Mouse (Mus musculus): ENCODE results near the gene Tmem127.

DNA sequence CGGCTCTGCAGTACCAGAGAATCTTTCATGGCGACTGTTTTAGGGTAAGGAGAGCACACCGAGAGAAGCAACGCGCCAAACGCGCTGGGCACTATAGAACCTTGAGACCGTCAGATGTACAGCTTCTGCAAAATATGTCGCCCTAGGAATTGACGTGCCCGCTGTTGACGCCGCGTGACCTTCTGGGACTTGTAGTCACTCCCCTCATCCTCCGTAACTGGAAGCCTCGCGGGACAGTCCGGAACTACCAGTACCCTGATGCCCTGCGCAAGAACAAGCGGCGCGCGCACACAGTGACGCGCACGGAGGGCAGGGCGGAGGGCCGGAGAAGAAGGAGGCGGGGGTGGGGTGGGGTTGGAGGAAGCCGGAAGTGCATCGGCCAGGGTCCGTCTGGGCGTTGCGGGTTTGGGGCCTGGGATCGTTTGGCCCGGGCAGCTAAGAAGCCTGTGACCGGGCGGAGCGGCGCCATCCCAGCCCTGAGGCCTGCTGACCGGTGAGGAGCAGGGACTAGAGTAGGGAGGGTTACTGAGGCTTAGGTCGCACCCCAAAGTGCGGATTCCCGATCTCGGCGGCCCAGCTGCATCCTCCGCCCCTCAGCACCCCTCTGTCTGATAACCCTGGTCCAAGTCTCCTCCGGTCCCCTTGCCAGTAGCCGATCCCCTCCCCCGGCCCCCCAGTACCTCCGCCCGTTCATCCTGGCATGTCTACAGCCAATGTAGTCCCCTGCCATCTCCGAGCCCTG lies at the start of gene Tmem127, which contains the start of gene Ciao1:
- TF ChIP-seq EP300 (IDR thresholded peaks at IDR 0.05; ENCODE audit: low read length) = no peak
- TF ChIP-seq CTCF (conservative IDR thresholded peaks at IDR 0.05 in 1 of 2, IDR thresholded peaks at IDR 0.05 in 1 of 2; ENCODE audit: low read depth in 2 of 2, low read length in 2 of 2) = no peak
- no peak for TF ChIP-seq CHD1 (IDR thresholded peaks at IDR 0.05; ENCODE audit: low read depth, low read length)
- no peak for TF ChIP-seq BHLHE40 (IDR thresholded peaks at IDR 0.05; ENCODE audit: low read depth, low read length)
- 0 out of 2 replicates have a peak, but pooled peaks have one; percentile 48 for TF ChIP-seq USF2 (conservative IDR thresholded peaks at IDR 0.05; ENCODE audit: low read depth, low read length)
- no peak for TF ChIP-seq JUND (conservative IDR thresholded peaks at IDR 0.05; ENCODE audit: low read depth, low read length)
- peak; percentile 82 for TF ChIP-seq POLR2A (IDR thresholded peaks at IDR 0.05; ENCODE audit: low read depth, low read length)
- no peak for TF ChIP-seq MAFK (IDR thresholded peaks at IDR 0.05; ENCODE audit: insufficient replicate concordance, low read length)
